Mouse (Mus musculus): ENCODE measurements around the gene Thumpd2. TPM values are rescaled to one million over a fixed set of nuclear protein-coding genes. Genes with fewer than 3 reads are reported as not detected.

The Thumpd2 gene
- total and polyA plus RNA-seq, 2 experiments from 2014 or later, result 7.5 to 8.8 TPM

- ATAC-seq (ENCODE audit: insufficient read depth, low read depth) (no peak), DNase-seq (ENCODE audit: low spot score) (no peak)
- H3K4me1 ChIP-seq (ENCODE audit: control insufficient read depth, insufficient read depth), result no peaks in the 10 kb centered on the region
- no peak overlapping the region for H3K27ac ChIP-seq (ENCODE audit: low read depth)
- H3K9me3 ChIP-seq (replicated peaks; ENCODE audit: control insufficient read depth, low read length), result no peaks in the 10 kb centered on the region
- peaks cover 23% of the 10 kb centered on the region for H3K36me3 ChIP-seq (replicated peaks; ENCODE audit: control insufficient read depth, insufficient read depth, low read length)
- 93% methylated on average over 8 of the region's 8 CpGs for WGBS
- no peak overlapping the region for H3K9ac ChIP-seq (replicated peaks; ENCODE audit: low read depth, low read length)
- H3K27me3 ChIP-seq (ENCODE audit: control insufficient read depth, insufficient read depth, low read length), result no peaks in the 10 kb centered on the region
- no peak overlapping the region for H3K4me3 ChIP-seq (ENCODE audit: low read depth, low read length)
- TF ChIP-seq EP300 (IDR thresholded peaks at IDR 0.05; ENCODE audit: low read depth) (no peak), CTCF (IDR thresholded peaks at IDR 0.05; ENCODE audit: low read depth) (no peak)
- H3K4me2 ChIP-seq (ENCODE audit: low read depth, low read length), result no peak overlapping the region
These were observed 8.0 kb downstream of the Thumpd2 start for GRCm38 (mm10) chr17:81056796-81057381.

GRCm38 (mm10) chr17:81056035-81056434 lies 8.8 kb downstream of the Thumpd2 start:
- Histone ChIP-seq H3K9ac (replicated peaks; ENCODE audit: low read depth, low read length) (no peak overlapping the region), H3K4me1 (ENCODE audit: control insufficient read depth, insufficient read depth) (no peaks in the 10 kb centered on the region), H3K36me3 (replicated peaks; ENCODE audit: control insufficient read depth, insufficient read depth, low read length) (peaks cover 29% of the 10 kb centered on the region), H3K27ac (ENCODE audit: low read depth) (no peak overlapping the region), H3K27me3 (ENCODE audit: control insufficient read depth, insufficient read depth, low read length) (no peaks in the 10 kb centered on the region), H3K4me3 (ENCODE audit: low read depth, low read length) (no peak overlapping the region), H3K4me2 (ENCODE audit: low read depth, low read length) (no peak overlapping the region), H3K9me3 (replicated peaks; ENCODE audit: control insufficient read depth, low read length) (no peaks in the 10 kb centered on the region)
- DNase-seq (ENCODE audit: low spot score) (no peak), ATAC-seq (ENCODE audit: insufficient read depth, low read depth) (no peak)
- 70% methylated on average over 3 of the region's 3 CpGs for WGBS
- no peak for TF ChIP-seq EP300 (IDR thresholded peaks at IDR 0.05; ENCODE audit: low read depth)
- TF ChIP-seq CTCF (IDR thresholded peaks at IDR 0.05; ENCODE audit: low read depth), result no peak

GRCm38 (mm10) chr17:81055522-81055921 lies 9.4 kb downstream of the Thumpd2 start:
- H3K9me3 ChIP-seq (replicated peaks; ENCODE audit: control insufficient read depth, low read length), result no peaks in the 10 kb centered on the region
- no peak for TF ChIP-seq EP300 (IDR thresholded peaks at IDR 0.05; ENCODE audit: low read depth)
- no peak for TF ChIP-seq CTCF (IDR thresholded peaks at IDR 0.05; ENCODE audit: low read depth)
- no peak overlapping the region for H3K4me2 ChIP-seq (ENCODE audit: low read depth, low read length)
- H3K4me3 ChIP-seq (ENCODE audit: low read depth, low read length), result no peak overlapping the region
- DNase-seq (ENCODE audit: low spot score) (no peak), ATAC-seq (ENCODE audit: insufficient read depth, low read depth) (no peak)
- no peaks in the 10 kb centered on the region for H3K27me3 ChIP-seq (ENCODE audit: control insufficient read depth, insufficient read depth, low read length)
- no peaks in the 10 kb centered on the region for H3K4me1 ChIP-seq (ENCODE audit: control insufficient read depth, insufficient read depth)
- no peak overlapping the region for H3K9ac ChIP-seq (replicated peaks; ENCODE audit: low read depth, low read length)
- H3K27ac ChIP-seq (ENCODE audit: low read depth), result no peak overlapping the region
- WGBS, result 84% methylated on average over 5 of the region's 5 CpGs
- peaks cover 34% of the 10 kb centered on the region for H3K36me3 ChIP-seq (replicated peaks; ENCODE audit: control insufficient read depth, insufficient read depth, low read length)

- Histone ChIP-seq H3K36me3 (replicated peaks; ENCODE audit: control insufficient read depth, insufficient read depth, low read length) (peaks cover 43% of the 10 kb centered on the region), H3K9ac (replicated peaks; ENCODE audit: low read depth, low read length) (no peak overlapping the region), H3K4me3 (ENCODE audit: low read depth, low read length) (no peak overlapping the region), H3K4me1 (ENCODE audit: control insufficient read depth, insufficient read depth) (no peaks in the 10 kb centered on the region), H3K27ac (ENCODE audit: low read depth) (no peak overlapping the region), H3K9me3 (replicated peaks; ENCODE audit: control insufficient read depth, low read length) (no peaks in the 10 kb centered on the region), H3K4me2 (ENCODE audit: low read depth, low read length) (no peak overlapping the region), H3K27me3 (ENCODE audit: control insufficient read depth, insufficient read depth, low read length) (no peaks in the 10 kb centered on the region)
- no peak for ATAC-seq (ENCODE audit: insufficient read depth, low read depth)
- no peak for DNase-seq (ENCODE audit: low spot score)
- WGBS, result 96% methylated on average over 2 of the region's 2 CpGs
- TF ChIP-seq CTCF (IDR thresholded peaks at IDR 0.05; ENCODE audit: low read depth) (no peak), EP300 (IDR thresholded peaks at IDR 0.05; ENCODE audit: low read depth) (no peak)
These were observed 11.6 kb downstream of the Thumpd2 start for GRCm38 (mm10) chr17:81053274-81053673.

- Histone ChIP-seq H3K27ac (ENCODE audit: low read depth) (no peak overlapping the region), H3K4me2 (ENCODE audit: low read depth, low read length) (no peak overlapping the region), H3K9ac (replicated peaks; ENCODE audit: low read depth, low read length) (no peak overlapping the region), H3K4me1 (ENCODE audit: control insufficient read depth, insufficient read depth) (no peaks in the 10 kb centered on the region), H3K27me3 (ENCODE audit: control insufficient read depth, insufficient read depth, low read length) (no peaks in the 10 kb centered on the region), H3K9me3 (replicated peaks; ENCODE audit: control insufficient read depth, low read length) (no peaks in the 10 kb centered on the region), H3K4me3 (ENCODE audit: low read depth, low read length) (no peak overlapping the region), H3K36me3 (replicated peaks; ENCODE audit: control insufficient read depth, insufficient read depth, low read length) (peaks cover 36% of the 10 kb centered on the region)
- DNase-seq (ENCODE audit: low spot score) (no peak), ATAC-seq (ENCODE audit: insufficient read depth, low read depth) (no peak)
- 86% methylated on average over 7 of the region's 7 CpGs for WGBS
- TF ChIP-seq CTCF (IDR thresholded peaks at IDR 0.05; ENCODE audit: low read depth) (no peak), EP300 (IDR thresholded peaks at IDR 0.05; ENCODE audit: low read depth) (no peak)
These were observed 16.8 kb downstream of the Thumpd2 start for GRCm38 (mm10) chr17:81047930-81048564.

Data from heart, postnatal 0 days (tissue).